Mouse (Mus musculus) gastrocnemius, postnatal 10 days (tissue): ENCODE data around the gene Myh10. TPM values are rescaled to one million over a fixed set of nuclear protein-coding genes. Genes with fewer than 3 reads are reported as not detected.

Experiments used
- DNase-seq: peaks from one replicate; pipeline ENCODE4 v3.0.0; 2021; ENCODE audit warnings: mixed read lengths
- total RNA-seq, 2 experiments: library from RNA; stranded (reverse); gene quantifications; 2 replicates each; pipeline ENCODE4 v1.2.3; 2021

The Myh10 gene
- total RNA-seq, 2 experiments from 2014 or later: 27.2 to 34.8 TPM

- DNase-seq: no peak
Measured at GRCm38 (mm10) chr11:68745374-68746200, 54.2 kb downstream of the Myh10 start.

GRCm38 (mm10) chr11:68748121-68748520, 56.8 kb downstream of the Myh10 start:
- no peak for DNase-seq

- no peak for DNase-seq
Measured at GRCm38 (mm10) chr11:68750206-68750605, 58.8 kb downstream of the Myh10 start.

- no peak for DNase-seq
Measured at GRCm38 (mm10) chr11:68750938-68751337, 59.6 kb downstream of the Myh10 start.

GRCm38 (mm10) chr11:68754283-68754682, 62.9 kb downstream of the Myh10 start:
- no peak for DNase-seq

- no peak for DNase-seq
Measured at GRCm38 (mm10) chr11:68756456-68757348, 65.3 kb downstream of the Myh10 start.

- no peak for DNase-seq
Measured at GRCm38 (mm10) chr11:68759691-68760090, 68.3 kb downstream of the Myh10 start.

GRCm38 (mm10) chr11:68761155-68761554, 69.8 kb downstream of the Myh10 start:
- no peak for DNase-seq

GRCm38 (mm10) chr11:68761664-68762063, 70.3 kb downstream of the Myh10 start:
- no peak for DNase-seq

GRCm38 (mm10) chr11:68764622-68765021, 73.3 kb downstream of the Myh10 start:
- DNase-seq: peak; percentile 17

GRCm38 (mm10) chr11:68767762-68768542, 76.6 kb downstream of the Myh10 start:
- no peak for DNase-seq

GRCm38 (mm10) chr11:68769770-68770510, 78.6 kb downstream of the Myh10 start:
- no peak for DNase-seq

GRCm38 (mm10) chr11:68776147-68776655, 84.8 kb downstream of the Myh10 start:
- no peak for DNase-seq

GRCm38 (mm10) chr11:68777933-68778332, 86.6 kb downstream of the Myh10 start:
- DNase-seq: no peak

GRCm38 (mm10) chr11:68778855-68779254, 87.5 kb downstream of the Myh10 start:
- no peak for DNase-seq

GRCm38 (mm10) chr11:68779735-68780465, 88.5 kb downstream of the Myh10 start:
- DNase-seq: no peak

GRCm38 (mm10) chr11:68780466-68781114, 89.2 kb downstream of the Myh10 start:
- no peak for DNase-seq

GRCm38 (mm10) chr11:68782336-68782735, 91.0 kb downstream of the Myh10 start:
- no peak for DNase-seq

GRCm38 (mm10) chr11:68785813-68786212, 94.5 kb downstream of the Myh10 start:
- DNase-seq: no peak

GRCm38 (mm10) chr11:68787222-68787621, 95.9 kb downstream of the Myh10 start:
- no peak for DNase-seq
